Mouse (Mus musculus) left cerebral cortex, adult 18-20 months (tissue): ENCODE measurements around the gene Ssmem1. TPM values are rescaled to one million over a fixed set of nuclear protein-coding genes. Genes with fewer than 3 reads are reported as not detected.

Source experiments
- DNase-seq, 2 experiments: peaks; one replicate each; pipeline ENCODE4 v3.0.0; 2021 to 2022; ENCODE audit warnings: low spot score in 2 of 2, mixed read lengths in 1 of 2
- total RNA-seq, 2 experiments: library from RNA; stranded (reverse); gene quantifications; 2 replicates each; pipeline ENCODE4 v1.2.3; 2021

Ssmem1 gene
- total RNA-seq, 2 experiments from 2014 or later: 0.52 to 0.74 TPM

DNA sequence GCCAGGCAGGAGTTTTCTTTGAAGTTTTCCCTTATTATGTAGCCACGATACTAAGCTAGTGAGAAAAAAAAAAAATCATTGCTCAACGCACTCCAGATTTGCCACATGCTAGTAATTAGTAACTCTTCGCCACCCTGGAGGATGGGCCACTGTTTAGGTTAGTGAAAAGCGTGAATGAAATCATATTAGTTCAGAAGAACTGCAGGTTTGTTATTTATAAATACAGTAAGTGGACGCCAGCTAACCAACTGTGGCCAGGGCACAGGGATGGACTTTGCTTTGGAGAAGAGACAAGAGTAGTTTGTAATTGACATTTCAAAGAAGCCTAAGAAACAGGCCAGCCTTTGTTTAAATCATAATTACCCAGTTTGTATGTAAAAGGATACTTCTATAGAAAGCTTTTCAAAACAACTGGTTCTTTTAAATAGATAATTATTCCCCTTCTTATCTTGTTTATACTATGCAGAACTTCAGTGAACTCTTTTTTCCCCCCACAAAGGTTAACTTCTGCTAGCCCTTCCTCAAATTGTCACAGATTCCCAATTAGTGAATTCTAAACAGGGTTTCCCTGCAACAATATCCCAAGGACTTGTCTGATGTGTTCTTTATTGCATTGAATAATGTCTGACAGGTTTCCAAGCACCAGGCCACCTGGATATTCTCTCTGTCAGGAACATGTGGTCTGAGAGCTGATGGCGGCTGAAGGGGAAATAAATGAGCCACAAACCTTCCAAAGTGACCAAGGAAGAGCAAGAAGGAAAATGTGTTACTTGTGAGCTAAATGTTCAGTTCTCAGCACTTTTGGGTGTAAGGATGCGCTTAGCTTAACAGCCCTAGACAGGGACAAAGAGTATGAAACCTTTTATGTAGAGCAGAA, 16.0 kb downstream of the Ssmem1 start:
- DNase-seq: no peak

DNA sequence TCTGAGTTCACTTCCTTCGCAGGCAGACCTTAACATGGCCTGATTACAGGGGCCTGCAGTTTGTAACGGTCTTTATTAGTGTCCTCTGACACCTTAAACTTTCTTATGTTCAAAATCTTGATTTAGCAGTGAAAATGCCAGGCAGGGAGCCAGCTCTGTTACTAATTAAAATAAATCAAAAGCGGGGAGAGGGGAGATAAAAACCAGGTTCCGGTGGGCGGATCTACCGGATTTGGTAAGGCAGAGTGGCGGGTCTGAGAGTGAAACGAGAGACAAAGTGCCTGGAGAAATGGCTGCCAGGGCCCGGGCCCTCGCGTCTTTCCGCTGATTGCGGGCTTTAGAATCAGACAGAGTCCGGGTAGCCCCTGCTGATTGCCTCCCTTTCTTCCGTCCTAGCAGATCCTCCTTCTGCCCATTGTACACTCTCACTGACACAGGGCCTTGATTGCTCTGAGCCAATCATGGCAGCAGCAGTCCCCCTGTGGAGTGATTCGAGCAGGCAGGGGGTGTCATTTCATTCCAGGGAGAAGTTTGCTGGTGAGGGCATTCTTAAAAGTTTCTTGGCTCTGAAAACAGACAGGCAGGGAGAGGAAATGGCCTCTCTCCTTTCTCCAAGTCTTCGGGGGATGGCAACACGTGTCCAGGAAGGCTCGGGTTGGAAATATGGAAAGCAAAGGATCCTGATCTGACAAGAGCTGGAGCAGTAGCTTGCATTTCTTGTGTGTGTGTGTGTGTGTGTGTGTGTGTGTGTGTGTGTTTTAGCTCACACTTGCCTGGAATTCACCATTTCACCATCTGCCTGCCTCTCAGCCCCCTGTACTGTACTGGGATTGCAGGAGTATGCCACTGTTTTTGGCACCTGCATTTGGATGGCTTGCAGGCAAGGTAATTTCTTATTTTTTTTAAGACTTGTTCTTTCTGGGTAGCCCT, 17.2 kb downstream of the Ssmem1 start:
- DNase-seq: no peak

DNA sequence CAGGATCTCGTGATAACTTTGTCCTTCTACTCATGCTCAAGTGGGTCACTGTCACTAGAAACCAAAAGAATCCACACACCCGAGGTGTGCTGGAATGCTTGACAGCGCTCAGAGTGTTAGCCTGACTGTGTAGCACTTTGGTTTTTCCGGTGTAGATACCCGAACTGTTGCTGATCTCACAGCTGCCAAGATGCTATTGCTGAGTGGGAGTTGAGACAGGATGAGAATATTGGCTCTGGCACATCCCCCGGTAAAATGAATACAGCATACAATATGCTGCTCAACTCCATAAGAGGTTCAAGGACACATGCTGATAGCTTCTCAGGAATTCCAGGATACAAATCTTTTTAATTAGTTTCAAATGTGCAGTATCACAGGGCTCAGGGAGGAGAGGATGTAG, 19.2 kb downstream of the Ssmem1 start:
- DNase-seq: no peak

DNA sequence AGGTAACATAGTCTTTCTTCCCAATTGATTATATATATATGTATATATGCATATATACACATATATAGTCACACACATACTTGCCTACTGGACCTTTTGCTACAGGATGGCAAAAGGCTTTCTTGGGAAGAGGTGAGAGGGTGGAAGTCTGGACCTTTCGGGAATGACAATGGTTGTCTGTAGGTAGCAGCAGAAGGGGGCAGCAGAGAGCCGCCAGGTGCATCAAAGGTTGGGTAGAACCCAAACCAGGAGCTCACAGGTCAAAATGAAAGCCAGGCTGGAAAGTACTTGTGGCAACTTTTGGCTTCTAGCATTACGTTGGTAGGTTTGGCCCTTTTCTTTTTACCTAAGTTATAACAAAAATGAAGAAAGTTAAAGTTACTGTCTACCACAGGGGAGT, 25.7 kb downstream of the Ssmem1 start:
- DNase-seq: peak; percentile 35 to 63

DNA sequence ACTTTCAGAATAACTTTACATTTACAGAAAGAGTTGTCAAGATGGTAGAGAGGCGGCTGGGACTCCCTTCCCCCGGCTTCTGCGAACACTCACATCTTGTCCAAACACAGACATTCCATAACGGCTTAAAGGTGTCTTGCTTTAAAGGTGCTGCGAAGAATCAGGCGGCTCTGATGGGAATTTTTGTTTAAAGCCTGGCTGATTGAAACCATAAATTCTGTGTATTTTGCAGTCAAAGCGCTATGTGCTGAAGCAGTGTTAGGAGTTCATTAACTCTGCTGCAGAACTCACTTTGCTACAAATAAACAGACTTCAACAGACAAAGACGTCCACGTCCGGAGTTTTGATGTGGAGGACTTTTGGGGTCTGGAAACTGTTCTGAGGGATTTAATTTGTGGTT, 28.6 kb downstream of the Ssmem1 start:
- no peak for DNase-seq

DNA sequence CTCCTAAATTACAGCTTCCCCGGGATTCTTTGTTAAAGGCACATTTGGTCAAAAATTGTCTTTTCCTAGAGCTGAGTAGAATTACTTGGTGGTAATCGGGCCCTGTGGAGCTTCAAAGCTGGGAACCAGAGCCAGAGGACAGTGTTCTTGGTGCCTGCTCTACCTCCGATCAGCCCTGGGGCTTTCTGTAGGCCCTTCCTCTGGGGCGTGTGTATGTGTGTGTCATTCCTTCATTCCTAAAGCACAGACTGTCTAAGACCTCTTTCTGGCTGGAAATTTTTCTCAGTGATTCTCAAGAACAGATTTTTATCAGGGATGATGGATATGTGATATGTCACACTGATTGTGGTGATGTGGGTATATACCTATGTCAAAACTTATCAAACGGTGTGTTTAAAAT, 29.2 kb downstream of the Ssmem1 start:
- DNase-seq: no peak

DNA sequence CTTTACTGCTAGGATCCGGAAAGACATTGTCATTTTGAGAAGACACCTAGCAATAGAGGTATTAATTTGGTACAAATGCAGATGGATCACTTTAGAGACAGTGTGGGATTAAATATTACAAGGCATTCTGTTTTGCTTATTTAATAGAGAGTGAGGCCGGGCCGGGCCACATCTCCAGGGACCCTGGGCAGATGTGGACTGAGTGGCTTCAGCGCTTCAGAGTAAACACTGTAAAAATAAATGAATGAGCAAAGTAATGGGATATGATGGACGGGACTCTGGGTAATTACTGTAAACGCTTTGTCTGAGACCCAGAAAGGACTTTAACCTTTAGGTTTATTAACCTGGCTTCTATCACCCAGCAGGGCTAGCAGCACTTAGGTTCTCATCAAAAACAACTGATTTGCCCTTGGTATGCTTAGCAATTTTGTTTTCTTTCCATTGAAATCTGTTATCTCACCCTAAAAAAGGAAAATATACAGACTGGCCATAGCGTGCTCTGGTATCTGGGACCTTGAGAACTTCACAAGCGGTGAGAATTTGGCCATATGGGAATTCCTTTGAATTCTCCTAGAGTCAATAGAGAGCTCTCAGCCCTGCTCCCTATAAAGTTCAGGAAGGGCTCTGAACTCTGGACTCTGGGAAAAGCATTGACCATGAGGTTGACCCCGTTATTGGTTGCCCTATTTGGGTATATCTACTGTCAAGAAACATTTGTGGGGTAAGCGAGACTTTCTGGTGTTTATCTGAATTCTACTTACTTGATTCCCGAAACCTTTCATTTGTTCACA, 31.6 kb downstream of the Ssmem1 start, which contains the start of gene Cpa2:
Cpa2 (plus strand) TSS at position 574 of the 791 bp plus-strand sequence.
- DNase-seq: no peak

DNA sequence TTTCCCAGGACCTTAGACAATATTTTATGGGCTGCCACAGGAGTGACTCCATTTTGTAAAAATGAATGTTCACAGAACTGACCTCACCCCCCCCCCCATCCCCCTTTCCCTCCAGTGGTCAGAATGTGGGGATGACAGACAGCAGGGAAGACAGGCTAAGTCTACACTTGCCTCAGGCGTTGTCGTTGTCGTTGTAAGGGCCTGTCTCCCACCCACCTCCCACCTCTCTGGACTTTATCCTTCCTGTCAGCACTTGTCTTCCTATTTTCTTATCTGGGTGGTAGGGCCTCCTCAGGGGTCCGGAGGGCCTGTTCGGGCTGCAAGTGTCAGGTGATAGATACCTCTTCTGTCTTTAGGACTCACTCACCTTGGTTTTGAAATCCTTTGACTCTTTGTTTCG, 32.6 kb downstream of the Ssmem1 start:
- DNase-seq: no peak

DNA sequence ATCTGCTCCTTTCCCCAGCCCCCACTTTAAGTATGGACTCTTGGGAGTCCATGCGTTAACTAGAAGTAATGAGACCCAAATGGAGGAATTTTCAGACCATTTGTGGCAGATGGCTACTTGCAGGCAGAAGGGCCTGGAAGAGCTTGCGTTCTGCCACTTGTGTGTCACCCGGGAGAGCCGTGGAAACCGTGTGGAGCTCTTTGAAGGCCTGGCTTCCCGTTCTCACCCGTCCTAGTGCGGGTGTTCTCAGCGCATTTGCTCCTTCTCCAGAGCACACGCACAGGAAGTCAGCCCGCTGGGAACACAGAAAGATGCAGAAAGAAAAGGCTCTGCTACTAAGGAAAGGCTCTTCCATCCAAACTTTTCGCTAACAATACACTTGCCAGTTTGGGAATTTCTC, 33.4 kb downstream of the Ssmem1 start:
- no peak for DNase-seq

DNA sequence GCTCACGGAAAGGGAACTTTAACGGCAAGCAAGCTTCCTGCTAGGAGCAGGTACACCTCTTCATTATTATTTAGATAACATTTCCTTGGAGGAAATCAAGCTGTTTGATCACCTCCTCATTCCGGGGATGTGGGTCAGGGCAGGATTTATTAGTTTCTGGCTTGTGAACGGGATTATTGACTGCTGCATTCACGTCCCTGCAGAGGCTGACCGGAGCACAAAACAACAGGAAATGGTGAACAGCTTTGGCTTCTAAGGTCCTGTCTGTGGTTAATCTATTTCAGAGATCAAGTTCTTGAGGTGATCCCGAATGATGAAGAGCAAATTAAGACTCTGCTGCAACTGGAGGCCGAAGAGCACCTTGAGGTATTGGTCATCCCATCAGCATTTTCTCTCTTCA, 34.2 kb downstream of the Ssmem1 start:
- no peak for DNase-seq

DNA sequence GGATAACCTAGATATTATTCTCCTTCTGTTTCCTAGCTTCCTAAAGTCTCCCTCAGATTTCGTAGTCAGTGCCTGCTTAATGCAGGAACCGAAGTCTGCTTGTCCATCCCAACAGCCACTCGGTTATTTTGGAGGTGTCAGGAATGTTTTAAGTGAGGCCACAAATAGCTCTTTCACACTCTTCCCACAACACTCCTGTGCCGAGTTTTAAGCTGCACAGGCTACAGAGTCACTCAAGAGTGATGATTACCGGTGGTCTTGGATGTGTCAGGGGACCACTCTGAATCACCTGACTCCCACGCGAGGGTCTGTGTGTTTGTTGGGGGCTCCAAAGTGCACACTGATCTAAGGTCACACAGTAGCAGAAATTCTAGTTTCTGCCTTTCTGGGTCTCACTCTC, 36.0 kb downstream of the Ssmem1 start:
- peak in 1 of 2 experiments; percentile 43 for DNase-seq

DNA sequence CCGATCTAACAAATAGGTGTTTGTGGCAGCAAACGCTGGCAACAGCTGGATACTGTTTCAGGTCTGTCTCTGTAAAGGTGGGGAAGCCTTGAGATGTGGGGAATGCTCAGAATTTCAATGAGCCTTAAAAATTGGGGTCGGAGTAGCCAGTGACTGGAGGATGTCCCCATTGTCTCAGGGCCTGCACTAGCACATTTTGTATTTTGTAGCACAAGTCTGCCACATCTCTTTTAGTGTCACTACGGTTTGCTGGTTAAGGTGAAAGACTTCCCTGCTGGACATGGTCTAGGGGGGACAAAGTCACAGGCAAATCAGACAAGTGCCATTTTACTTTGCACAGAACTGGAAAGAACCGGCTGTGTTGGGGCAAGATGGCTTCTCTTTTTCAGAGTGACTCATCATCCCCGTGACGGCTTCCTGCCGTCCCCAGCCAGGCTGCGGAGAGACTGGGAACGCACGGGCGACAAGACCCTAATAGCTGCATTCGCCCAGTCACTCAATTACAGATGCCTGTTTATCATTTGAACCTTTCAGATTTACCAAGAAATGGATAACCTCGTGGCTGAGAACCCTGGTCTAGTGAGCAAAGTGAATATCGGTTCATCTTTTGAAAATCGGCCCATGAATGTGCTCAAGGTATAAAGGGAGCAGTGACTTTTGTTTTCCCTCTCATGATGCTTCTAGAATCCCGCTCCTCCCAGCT, 37.1 kb downstream of the Ssmem1 start:
- peak in 1 of 2 experiments; percentile 42 for DNase-seq

DNA sequence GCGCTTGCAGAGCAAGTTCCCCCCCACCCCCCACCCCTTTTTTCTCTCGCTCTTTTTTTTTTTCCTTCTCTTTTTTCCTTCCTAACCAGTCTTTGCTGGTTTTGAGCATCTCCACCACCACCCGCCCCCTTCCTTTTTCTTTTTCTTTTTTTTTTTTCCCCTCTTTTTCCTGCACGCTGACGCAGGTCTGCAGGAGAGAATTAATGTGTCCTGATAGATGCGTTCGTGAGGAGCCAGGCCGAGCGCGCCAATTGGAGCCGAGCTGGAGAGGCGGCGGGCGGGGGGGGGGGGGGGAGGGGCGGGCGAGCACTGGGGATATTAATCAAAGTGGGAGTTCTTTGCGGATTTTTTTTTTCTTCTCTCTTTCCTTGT, 37.6 kb downstream of the Ssmem1 start:
- no peak for DNase-seq

DNA sequence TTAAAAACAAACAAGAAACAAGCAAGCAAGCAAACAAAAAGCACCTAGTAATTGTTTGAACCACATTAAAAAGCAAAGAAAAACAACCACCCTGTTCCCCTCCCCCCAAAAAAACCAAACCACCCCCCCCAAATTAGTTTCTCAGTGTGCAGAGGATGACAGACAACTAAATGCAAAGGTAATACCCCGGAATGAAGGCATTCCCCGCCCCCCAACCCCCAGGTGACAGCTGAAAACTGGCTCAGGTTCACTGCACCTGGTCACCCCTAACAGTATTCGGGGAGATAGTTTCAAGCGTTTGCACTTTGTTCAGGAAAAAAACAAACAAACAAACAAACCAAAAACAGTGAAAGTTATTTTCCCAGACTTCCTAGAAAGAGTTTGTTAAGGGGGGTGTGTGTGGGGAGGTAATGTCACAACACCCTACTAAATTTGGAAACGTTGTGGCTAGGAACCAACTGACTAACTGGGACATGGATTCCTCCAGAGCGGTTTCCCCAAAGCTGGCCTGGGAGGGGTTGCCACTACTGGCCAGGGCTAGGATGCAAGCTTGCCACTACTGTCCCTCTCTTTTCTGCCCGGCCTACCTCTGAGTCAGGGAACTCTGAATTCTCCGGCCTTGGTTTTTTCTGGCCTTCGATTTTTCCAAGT, 38.1 kb downstream of the Ssmem1 start:
- no peak for DNase-seq

DNA sequence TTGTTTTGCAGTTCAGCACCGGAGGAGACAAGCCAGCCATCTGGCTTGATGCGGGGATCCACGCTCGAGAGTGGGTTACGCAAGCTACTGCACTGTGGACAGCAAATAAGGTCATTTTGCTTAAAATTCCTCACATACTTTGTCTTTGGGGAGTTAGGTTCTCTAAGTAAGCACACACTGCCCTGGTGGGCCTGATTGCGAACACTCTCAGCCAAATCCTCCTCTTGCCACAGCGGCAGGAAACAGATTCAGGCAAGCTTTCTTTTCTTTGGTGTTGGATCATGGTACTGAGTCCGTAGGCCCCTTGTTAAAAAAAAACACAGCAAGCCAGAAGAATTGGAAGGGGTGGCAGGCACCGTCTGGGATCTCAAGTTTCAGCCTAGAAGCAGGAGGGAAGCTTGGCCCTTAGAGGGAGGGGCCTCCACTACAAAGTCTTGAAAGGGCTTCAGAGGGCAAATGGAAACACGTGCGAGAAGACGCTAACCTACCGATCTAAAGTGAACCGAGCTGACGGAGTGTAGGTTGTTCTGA, 39.6 kb downstream of the Ssmem1 start:
- peak in 1 of 2 experiments; percentile 42 for DNase-seq

DNA sequence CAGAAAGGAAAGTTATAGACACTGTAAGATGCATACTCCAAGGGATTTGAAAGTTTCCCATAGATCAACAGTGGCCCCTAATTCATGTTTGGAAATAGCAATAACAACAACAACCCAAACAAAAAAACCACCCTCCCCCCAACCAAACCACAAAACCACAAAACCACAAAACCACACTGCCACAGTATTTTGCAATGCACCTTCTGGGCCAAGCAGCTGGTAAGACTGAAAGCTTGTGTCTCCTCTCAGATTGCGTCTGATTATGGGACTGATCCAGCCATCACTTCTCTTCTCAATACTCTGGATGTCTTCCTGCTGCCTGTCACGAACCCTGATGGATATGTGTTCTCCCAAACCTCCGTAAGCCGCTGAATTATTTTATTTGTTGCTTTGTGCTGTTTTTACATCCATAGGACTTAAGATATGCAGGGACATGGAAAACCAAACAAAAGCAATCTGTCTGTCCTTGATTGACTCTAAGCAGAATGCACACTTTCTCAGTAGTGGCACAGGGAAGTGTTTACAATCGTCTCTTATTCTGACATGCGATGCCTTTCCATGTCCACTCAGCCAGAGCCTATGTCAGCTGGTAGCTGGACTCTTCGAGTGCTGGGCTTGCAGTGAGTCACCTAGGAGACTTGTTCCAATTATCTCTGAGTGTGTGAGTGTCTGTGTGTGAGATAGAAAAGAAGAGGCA, 41.0 kb downstream of the Ssmem1 start:
- DNase-seq: no peak

DNA sequence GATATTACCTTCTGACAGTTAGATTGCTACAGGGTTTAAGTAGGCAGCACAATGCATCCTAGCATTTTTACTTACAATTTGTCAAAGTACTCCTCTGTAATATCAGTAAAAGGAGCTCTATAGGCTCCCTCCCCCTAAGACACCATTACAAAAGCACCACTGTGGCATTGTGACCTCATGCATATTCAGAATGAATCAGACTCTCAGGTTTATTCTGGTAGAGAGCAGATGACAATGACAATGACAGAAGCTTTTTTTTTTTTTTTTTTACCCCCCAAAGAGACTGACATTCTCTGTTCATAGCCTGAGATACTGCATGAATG, 41.5 kb downstream of the Ssmem1 start:
- no peak for DNase-seq

DNA sequence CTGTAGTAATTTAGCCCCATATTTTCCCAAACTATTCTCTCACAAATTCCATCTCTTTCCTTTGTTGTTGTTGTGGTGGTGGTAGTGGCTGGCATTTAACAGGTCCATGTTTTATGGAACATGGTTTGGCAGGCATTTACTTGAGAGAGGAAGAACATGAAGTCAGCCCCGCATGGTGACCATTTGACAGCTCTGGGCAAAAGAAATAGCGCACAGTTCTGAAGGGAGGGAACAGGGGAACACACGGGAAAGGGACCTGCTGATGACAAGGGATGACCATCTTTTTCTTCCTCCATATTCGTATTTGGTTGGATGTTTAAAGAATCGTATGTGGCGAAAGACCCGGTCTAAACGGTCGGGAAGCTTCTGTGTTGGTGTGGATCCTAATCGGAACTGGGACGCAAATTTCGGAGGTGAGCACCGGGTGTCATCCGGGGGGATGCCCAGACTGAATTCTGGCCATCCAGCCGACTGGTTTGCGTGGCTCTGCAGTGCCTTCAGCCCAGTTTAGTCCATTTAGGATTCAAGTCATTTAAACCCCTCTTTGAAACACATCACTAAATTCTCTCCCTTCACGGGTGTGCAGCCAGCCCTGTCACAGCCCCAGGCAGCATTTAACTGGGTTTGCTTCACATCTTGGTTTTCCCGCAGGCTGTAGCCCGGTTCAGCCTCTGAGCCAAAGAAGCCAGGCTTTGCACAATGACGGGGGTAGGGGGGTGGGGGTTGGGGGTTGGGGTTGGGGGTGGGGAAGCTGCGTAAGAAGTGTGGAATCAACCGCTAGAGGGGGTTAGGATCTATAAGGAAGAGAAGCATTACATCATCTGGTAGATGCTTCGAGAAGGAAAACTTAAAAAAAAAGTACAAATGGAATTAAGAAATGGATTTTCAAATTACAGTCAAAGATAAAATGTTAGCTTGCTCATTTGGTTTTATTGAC, 42.3 kb downstream of the Ssmem1 start:
- no peak for DNase-seq
